Mouse (Mus musculus) gastrocnemius, postnatal 4 days (tissue): ENCODE measurements around the gene Cmya5. TPM values are rescaled to one million over a fixed set of nuclear protein-coding genes. Genes with fewer than 3 reads are reported as not detected.
"Not testable (repeated sequence)": the region's sequence is repeated elsewhere in the genome, so short reads cannot be mapped to it uniquely, and the experiment has no call there.

Experiments
- DNase-seq, 2 experiments: peaks; one replicate each; pipeline ENCODE4 v3.0.0; 2021 to 2022; ENCODE audit warnings: low spot score in 2 of 2, mixed read lengths in 2 of 2
- total RNA-seq, 2 experiments: library from RNA; stranded (reverse); gene quantifications; 2 replicates each; pipeline ENCODE4 v1.2.3; 2021

The Cmya5 gene
- total RNA-seq, 2 experiments from 2014 or later, result 272 to 277 TPM

DNA sequence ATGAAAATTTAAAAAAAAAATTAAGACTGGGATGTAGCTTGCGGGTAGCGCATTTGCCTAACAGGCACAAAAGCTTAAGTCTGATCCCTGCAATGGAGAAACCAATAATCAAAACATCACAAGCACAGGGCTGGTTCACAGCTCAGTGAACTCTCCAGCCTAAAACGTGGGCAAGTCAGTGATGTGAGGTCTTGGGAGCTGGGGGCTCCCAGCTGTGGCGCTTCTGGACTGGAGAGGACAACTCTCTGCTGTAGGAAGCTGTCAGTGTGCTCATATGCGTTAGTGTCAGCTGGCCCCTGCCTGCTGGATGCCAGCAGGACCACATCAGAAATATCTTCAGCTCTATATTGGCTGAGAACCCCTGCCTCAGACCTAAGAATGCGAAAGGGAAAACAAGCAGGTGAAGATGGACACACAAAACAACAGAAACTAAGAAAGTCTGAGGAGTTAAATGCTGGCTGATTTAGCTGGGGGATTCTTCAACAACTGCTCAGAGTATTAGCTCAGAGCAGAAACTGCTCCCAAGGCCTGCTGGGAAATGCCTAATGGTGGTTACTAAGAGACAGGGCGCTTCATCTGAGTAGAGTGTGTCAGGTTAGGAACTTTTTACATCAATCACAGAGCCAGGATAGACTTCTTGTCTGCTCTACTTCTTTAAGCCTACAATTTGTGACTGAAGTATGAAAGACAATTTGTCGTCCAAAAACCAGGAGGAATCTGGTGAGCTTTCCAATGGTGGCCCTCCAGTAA, 16.2 kb downstream of the Cmya5 start:
- no peak for DNase-seq

DNA sequence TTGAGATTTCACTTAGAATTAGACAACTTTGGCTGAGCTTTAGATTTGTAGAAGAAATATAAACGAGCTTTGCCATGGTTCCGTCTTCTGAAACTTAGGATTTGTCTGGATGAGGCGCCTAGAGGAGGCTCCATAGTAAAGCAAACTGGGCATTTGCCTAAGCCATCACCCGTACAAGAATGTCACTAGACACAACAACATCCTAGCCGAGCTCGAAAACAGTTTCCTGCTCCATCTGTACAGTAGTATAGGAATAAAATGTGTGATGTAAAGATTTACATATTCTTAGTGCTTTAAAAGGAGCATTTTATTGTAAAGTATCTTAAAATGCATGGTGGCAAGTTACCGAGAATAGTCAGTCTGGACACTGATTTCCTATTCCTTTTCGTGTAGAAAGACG, 22.2 kb downstream of the Cmya5 start:
- DNase-seq, result no peak

DNA sequence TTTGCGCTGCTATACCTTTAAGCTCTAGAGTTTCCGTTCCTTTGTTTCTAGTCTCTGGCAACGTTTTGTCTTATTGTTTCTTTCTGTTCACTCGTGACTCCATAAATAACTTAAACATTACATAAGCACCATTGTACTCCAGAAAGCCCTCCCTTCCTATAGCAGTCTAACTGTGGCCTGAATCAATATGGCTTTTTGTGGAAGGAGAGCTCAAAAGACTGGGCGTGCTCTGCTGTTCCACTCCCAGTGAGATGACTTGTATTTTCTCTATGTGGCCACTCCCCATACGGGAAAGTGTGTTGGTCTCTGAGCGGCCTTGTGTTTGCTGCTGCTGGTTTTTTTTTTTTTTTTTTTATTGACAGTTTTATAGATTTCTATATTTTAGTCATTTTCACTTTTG, 27.3 kb downstream of the Cmya5 start:
- DNase-seq, result no peak

DNA sequence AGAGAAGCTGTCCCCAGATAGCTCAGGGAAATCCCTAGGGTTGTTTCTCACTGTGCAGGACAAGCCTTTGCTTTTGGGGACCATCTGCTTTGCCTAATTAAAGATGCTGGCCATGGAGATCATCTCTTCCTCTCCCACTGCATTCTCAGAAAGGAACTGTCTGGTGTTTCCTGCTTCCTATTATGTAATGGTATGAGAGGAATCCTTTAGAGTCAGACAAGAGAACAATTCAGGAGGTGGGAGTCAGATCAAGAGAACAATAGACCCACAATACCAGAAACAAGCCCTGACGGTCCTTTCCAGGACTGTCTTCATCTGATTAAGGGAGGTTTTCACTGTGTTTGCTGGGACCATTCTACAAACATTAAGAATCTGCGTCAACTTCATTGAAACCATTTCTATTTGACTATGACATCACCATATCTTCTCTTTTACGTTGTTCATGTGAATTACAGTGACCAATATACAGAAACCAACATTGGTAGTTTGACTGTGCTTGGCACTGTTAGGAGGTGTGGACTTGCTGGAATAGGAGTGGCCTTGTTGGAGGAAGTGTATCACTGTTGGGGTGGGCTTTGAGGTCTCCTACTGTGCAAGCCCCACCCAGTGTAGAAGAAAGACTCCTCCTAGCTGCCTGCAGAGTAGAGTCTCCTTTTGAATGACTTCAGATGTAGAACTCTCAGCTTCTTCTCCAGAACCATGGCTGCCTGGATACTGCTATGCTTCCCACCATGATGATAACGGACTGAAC, 42.0 kb downstream of the Cmya5 start:
- DNase-seq, result no peak

DNA sequence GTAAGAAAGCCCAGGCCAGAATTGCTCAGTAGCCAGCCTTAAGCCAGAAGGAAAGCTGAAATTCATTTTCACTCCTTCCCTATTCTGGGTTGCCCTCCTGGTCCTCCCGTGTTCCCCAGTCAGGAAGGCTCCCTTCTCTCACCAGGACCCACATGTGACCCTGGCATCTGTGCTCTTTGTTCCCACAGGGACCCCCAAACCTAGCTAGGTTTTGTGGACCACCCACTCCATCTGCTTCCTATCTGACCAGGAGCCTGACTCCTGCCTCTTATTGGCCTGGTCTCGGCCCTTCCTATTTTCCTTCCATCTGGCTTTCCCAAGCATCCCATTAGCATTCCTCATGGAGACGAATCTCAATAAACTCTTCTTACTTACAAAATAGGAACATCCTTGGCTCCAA, 45.9 kb downstream of the Cmya5 start:
- DNase-seq, result no peak

DNA sequence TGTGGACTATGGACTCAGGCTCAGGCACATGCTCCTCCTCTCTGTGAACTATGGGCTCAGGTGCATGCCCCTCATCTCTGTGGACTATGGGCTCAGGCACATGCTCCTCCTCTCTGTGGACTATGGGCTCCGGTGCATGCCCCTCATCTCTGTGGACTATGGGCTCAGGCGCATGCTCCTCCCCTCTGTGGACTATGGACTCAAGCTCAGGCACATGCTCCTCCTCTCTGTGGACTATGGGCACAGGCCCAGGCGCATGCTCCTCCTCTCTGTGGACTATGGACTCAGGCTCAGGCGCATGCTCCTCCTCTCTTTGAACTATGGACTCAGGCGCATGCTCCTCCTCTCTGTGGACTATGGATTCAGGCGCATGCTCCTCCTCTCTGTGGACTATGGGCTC, 47.9 kb downstream of the Cmya5 start:
- DNase-seq, result no peak

DNA sequence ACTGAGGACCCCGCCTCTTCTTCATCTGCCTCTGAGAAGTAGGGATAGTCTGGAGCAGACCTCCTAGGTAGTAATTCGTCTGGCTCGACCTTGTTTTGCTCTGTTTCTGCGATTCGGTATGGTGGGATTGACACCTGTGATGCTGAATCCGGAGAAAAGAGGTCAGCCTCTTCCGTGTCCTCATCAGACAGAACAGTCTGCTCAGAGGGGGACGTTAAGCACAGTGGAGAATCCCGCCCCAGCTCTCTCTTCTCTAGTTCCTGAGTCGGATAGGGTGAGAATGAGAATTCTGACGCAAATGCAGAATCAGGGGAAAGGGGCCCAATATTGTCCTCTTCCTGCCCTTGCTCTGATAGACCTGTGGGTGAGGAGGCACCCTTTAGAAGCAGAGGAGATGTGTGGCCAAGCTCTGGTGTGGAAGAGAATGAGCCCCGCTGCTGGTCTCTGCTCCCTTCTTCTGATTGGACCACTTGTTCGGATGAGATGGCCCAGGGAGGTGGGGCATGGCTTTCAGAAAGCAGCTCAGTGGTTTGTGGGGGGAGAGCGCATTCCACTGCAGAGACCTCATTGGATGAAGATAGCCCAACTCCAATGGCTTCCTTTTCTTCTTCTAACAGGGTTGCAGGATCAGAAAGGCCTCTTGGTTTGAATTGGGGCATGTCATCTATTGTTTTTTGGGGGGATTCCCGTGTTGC, 49.3 kb downstream of the Cmya5 start:
- no peak for DNase-seq

DNA sequence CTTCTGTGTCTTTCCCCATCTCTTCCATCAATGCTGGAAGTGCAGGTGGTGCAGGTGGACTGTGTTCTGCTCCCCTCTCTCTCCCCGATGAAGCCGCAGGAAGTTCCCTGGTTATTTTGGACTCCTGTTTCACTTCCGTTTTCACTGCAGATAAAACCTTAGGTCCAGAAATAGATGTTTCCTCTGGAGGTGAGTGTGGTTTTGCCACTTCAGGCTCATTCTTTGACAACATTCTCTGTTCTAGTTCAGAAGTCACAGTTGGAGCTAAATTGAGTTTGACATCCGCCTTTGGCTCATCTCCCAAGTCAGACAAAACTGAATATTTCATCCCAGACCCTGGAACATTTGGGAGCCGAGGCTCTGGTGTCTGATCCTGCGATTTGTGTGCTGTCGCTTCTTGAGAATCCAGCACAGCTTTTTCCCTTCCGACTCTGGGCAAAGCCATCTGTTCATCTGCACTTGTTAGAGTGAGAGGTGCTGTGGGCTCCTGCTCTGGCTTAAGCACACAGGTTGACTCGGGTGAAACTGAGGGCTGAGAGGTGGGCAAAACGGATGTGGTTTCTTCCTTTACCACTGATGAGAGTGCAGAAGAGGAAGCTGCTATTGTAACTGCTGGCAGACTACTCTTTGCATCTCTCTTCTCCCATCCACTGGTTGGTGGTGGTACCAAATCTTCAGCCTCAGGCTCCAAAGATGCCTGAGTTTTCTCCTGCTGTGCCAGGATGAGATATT, 50.2 kb downstream of the Cmya5 start:
- no peak for DNase-seq

DNA sequence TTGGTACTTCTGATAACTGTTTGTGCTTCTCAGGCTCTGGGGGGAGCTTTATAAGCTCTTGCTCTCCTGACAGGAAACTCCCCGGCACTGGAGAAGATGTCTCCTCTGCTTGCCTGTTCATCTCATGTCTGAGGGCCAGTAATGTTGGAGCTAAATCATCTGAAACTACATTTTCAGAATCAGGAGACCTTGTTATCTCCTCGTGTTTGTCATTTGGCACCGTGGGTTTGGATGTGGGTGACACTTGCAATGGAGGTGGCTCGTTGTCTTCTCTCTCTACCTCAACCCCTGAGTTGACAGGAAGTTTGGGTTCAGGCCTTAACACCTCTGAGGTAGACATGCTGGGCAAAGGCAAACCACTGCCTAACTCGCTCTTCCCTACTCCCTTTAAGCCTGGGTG, 50.8 kb downstream of the Cmya5 start:
- no peak for DNase-seq

DNA sequence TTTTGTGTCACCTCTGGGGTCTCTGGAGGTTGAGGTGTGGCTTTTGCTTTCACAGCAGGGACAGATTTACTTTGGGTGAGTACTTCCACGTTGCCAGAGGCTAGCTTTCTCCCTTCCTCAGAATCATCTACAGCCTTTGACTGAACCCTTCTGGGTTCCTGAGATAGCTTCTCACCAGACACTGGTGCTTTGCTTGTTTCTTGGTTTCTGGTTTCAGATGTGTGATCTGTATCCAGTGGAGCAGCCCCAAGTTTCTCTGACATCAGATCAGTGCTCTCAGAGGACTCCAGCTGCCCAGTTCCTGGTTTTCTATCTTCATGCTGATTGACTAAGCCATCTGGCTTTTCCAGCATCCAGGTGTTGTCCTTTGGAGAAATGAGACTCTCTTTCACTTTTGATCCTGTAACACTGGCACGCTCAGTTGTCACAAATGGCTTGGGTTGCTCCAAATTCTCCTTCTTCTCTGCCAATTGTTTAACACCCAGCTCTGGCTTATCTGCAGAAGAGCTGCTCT, 51.6 kb downstream of the Cmya5 start:
- no peak for DNase-seq

DNA sequence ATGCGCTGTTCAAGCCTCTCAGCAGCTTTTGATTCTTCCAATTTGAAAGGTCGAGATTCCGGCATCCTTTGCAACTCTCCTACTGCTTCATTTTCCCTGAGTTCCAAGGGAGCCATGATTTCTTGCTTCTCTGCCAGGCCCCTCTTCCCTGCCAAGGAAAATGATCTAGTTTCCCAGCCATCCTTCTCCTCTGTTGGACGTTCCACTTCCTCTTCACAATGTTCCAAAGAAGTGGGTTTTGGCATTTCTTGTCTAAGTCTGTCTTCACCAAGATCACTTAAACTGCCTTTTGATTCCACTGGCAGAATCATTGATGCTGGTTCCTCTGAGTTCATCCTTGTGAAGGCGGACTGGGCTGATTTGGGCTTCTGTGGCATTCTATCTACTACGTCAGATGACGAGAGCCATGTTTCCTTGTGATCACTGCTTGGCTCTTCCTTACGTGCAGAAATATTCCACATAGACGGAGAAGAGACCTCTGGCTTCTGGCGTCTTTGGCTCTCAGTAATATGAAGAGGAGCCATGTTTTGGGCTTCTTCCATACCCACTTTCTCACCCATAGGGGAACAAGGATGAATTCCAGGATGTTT, 52.6 kb downstream of the Cmya5 start:
- peak in 1 of 2 experiments; percentile 57 for DNase-seq

DNA sequence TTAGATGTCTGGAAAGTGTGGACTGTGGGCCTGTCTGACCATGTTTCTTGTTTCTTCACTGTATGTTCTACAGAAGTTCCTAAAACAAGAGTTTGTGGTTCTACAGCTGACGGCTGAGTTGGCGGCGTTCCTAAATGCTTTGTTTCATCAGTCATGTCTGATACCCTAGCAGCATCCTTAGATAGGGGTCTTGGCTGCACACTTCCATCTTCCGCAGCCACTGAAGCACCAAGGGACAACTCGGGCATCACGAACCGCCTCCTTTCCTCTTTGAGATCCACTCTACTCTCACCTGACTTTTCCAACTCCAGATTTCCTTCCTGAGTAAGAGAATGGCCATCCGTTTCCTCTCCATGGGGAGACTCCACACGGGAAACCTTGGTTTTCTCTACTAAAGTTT, 53.3 kb downstream of the Cmya5 start:
- no peak for DNase-seq

DNA sequence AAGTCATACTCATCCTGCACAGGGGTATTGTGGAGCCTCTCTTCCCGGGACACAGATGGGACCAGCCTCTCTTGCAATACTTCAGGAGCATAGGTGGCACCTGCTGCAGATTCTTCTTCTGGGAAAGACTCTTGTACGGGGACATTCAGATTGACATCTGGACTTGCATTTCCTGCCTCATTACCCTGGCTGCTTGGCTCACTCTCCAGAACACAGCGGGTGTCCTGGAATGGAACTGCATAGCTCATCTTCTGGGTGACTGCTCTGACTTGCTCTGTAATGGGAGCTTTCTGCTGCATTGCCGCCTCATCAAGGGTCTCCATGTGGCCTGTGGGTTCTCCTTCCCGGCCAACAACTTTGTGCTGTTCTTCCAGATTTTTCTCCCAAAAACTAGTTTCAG, 55.0 kb downstream of the Cmya5 start:
- no peak for DNase-seq

DNA sequence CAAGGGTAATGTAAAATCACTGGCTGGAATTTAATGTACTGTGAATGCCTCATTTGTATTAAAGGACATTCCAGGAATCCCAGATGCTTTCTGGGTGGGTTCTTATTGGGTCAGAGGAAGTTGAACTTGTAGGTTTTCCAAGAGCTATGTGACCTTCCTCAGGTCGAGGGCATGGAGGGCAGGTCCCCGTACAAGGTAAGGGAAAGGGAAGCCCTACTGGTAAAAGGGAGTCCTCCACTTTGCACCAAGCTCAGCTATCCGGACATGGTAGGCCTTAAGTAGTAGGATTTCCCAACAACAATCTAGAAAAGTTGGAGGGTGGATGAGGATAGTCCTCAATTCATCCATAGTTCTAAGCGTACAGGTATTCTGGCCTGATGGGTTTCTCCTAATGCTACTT, 58.8 kb downstream of the Cmya5 start:
- no peak for DNase-seq

DNA sequence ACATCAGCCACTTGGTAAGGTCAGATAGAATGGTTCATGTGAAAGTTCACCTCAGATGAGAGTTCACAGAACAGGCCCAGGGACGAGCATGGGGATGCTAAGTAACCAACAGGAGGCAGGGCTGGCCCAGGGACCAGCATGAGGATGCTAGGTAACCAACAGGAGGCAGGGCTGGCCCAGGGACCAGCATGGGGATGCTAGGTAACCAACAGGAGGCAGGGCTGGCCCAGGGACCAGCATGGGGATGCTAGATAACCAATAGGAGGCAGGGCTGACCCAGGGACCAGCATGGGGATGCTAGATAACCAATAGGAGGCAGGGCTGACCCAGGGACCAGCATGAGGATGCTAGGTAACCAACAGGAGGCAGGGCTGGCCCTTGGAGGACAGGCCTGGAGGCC, 62.2 kb downstream of the Cmya5 start:
- DNase-seq, result not testable (repeated sequence)

DNA sequence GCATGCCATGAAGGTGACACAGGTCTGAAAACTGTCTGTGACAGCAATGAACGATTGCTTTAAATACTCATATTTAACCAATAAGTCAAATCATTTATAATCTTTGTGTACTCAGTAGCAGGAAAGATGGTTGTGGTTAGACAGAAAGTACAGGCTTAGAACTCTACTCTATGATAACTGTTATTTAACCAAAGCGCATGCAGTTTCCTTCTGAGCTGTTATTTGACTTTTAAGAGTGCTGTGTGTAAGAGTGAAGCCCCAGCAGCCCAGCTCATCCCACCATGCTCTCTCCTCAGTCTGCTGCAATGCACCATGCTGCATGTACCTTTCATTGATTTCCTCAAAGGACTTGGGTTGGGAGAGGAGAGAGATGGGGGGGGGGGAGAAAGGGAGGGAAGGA, 63.7 kb downstream of the Cmya5 start:
- no peak for DNase-seq

DNA sequence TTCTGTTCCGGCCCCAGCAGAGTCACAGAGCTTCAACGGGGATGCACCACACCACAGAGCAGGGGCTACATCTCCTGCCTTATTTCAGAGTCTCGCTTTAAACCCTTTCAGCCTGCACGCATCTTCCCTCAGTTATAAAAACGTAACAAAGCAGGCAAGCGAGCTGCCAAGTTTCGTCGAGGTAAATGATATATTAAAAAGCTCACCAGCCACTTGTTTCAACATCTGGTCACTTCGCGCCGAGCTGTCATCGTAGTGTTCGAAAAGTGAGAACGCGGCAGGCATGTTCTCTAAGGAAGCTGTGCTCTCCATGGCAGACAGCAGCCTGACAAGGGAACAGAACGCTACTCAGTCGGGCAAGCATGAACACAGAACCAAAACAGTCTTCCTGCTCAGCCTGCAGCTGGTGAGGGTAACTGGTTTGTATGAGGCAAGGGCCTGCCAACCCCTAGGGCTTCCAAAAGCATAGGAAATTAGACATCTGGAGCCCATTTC, 70.3 kb downstream of the Cmya5 start:
- DNase-seq, result no peak

DNA sequence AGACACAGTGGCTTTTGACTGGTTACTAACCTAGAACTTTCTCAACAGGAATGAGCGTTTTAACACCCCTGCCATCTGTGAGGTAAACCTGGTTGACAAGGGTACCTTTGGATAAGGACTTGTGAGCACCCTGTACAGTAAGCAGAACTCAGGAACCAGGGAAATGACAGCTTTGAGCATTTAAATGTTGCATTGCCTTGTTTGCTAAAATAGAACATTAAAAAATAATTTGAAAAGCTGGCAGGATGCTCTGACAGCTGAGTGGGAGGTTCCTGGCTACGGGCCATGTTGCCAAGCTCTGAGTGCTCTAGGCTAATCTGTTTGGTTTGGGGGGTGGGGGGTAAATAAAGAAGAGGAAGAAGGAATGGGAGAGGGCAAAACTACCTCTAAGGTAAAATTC, 70.9 kb downstream of the Cmya5 start:
- DNase-seq, result no peak

DNA sequence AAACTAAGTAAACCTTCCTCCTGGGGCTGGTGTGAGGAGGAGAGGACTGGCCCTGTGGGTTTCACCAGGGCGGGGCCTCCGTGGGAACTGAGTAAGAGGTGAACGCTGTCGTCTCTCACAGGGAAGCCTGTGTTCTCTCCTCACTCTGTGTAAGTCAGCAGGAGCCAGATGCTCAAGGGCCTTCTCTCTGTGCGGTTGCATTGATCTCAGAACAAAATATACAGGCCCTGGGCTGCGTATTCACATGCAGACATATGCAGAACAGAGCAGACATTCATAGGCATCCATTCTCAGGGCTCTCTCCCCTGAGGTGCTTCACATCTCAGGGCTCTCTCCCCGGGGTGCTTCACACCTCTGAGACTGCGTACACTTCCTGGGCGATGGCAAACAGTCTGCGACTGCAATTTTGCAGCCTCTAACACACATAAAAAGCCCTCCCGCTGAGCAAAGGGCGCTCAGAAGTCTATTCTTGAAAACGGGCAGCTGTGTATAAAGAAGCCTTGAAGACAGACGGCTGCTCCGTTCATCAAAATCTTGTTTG, 71.6 kb downstream of the Cmya5 start:
- no peak for DNase-seq

DNA sequence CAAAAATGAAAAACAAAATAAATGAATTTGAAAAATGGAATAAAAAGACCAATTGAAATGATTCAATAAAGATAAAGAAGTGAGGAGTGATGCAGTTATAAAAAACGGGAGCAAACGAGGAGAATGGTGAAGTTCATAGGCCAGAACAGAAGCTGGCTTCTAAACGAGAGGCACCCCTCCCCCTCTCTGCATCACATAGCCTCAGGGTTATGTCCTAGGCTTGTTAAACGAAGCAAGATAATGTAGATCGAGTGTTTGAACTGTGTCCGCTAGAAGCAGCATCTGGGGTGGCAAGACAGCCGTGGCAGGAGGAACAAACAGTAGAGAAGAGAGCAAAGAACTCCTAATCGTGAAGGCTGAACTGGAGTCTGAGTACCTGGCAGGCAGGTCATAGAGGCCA, 74.1 kb downstream of the Cmya5 start:
- no peak for DNase-seq
